Mouse (Mus musculus): ENCODE data around the gene Gng4.
A peak's percentile ranks its signal among the peaks of the same experiment; 100 is the strongest.

The Gng4 gene

DNA sequence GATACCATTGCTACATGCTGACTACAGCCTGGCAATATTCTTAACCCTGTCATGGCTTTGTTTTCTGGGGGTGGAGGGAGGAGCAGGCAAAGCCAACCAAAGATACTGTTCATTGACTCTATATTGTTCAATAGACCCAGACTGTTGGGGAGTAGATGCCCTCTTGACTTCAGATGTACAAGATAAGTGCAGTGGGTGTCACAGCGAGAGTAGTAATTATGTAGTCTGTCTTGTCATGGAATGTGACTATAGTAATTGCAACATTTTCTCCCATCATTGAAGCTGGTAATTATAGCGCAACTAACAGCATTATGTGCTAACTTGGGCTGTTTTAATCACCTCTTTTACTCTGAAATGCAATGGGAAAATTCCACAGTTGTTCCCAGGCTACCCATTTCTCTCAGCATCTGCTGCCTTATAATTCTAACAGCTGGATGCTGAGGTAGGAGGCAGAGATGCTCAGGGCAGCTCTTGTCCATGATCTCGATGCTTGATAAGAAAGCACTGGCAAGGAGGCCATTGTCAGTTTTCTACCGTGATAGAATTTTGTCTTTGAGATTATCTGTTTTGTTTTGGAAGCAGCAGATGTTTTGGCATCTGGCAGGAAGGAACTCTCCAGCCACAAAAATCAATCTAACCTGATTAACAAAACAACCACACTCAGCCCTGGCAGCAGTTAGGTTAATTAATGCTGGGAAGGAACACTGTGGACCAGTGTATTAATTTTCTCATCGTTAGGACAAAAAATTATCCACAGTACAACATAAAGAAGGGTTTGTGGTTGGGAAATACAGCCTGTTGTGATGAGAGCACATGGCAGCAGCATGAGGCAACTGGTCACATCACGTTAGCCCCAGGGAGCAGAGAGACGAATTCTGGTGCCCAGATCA, 36.6 kb downstream of the Gng4 start:
- no peak for DNase-seq

DNA sequence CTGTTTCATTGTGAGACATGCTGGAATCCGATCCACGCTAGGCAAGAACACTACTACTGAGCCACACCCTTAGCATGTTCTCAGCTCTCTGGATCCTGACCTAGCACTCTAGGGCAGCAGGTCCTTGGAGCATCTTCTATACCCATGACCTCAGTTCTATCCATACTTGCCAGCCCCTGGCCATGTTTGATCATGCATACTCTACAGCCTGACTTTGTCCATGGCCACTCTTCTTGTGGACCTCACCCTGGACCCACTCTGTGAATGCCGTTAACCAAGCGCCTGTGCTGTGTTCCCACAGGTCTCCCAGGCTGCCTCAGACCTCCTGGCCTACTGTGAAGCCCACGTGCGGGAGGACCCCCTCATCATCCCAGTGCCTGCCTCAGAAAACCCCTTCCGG, 41.1 kb downstream of the Gng4 start:
- no peak for DNase-seq

DNA sequence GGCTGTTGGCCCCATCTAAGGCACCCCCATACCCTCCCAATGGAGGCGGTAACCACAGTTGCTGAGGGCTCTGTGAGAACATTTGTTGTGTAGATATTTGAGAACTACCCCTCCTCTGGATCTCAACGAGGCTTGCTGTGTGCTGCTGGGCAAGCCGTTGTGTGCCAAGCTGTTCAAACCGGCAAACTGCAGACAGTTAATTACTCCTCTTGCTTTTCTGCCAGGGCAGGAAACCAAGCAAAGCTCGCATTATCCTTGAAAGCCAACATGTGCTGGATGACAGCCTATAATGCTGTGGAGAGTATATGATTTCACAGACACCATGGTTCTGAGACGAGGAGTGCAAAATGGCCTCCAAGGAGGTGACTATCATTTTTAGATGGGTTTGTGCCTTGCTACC, 42.7 kb downstream of the Gng4 start:
- DNase-seq = no peak

DNA sequence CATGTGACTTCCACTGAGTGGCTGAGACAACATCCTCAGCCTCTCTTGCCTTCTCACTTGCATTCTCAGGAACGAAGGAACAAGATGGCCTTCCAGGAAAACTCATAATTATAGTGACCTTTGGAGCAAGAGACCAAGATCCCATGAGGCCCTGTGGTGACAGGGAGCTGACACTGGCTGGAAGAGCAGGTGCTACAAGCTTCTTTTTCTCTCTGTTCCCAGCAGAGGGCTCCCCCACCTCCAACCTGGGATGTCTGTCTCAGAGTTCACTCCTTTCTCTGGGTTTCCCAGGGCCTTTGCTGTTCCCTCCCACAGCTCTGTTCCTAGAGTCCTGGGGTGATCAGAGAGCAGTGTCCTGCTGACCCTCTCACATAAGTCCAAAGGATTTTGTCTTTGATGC, 44.3 kb downstream of the Gng4 start:
- peak; percentile 17 to 28 for DNase-seq

DNA sequence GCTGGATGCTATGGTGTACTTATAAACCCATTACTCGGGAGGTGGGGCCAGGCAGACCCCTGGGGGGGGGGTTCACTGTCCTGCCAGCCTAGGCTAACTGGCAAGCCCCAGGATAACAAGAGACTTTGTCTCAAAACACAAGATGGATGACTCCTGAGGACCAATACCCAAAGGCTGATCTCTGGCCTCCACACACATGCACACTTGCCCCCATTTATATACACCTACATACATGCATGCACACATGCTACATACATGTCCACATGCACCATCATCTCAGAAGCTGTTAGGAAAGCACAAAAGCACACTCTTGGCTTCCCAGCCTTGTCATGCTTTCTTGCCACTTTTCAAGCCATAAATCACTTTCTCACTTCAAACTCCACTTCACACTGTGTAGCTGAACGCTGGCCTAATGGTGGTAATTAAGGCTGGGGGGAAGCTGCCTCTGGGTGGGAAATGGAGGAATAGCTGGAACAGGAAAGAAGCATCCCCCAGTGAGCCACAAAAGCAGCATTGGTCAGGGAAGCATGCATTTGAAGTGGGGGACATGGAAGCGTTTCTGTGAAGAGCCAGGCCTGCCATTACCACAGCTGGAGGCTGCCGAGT, 46.7 kb downstream of the Gng4 start:
- no peak for DNase-seq

DNA sequence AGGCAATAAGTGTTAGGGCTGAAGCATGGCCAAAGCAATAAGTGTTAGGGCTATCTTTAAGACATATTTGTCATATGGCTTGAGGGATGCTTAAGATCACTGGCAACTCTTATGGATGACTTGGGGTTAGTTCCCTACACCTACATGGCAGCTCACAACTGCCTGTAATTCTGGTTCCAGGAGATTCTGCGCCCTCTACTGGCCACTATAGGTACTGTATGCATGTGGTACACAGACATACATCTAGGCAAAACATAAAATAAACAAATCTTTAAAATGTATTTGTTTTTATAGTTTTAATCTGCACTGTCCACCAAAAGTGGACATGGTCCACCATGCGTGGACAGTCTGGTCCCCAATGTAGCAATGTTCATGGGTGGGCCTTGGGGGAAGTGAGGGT, 51.3 kb downstream of the Gng4 start:
- peak in 1 of 2 experiments; percentile 17 for DNase-seq

DNA sequence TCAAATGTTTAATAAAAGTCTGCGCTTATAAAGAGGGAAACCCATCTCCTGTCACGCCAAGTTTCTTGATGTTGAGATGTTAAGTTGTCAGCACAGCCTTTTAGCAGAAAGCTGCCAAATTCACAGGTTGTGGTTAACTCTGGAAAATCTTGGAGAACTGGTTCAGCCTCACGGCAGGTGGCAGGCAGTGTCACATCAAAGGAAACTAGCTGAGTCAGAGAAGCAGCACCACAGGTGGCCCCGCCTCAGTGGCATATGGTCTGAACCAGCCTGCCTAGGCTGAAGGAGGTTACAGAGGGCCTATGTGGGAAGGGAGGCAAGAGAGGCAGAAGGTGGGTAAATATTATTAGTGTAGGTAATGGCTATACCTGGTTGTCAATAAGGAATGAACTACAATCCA, 61.2 kb downstream of the Gng4 start:
- peak in 1 of 2 experiments; percentile 38 for DNase-seq

DNA sequence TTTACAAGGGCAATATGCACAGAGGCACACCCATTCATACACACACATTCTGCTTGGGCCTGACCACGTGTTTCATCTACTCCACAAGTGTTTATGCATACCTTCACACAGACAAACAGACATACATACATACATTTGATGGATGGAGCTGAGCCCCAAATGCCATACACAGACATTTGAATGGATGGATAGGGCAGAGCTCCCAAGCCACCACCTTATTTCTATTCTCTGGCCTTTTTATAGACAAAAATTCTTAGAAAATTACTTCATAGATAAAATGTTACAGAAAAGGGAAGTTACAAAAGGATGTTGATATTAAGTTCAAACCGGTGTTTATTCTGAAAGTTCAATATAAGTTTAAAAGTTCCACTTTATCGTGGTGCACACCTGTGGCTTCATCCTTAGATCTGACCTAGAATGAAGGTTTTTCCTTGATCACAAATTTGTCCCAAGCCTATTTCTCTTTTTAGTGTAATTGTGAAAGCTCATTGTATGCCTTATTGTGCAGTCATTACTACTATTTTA, 63.3 kb downstream of the Gng4 start:
- no peak for DNase-seq

DNA sequence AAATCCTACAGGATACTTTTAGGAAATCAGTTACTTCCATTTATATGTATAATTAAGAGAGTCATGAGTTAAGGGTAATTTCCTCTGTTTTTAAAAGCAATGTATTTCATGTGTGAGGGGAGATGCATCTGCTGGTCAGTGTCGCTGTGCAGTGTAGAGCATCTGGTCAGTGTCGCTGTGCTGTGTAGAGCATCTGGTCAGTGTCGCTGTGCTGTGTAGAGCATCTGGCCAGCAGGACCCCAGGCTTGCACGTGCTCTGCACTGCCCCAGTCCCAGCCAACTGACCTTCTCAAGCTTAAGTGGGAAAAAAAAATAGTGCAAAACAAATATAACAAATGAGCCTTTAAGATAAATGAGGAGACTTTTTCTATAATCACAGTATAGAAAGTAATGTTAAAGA, 73.3 kb downstream of the Gng4 start:
- DNase-seq = no peak

DNA sequence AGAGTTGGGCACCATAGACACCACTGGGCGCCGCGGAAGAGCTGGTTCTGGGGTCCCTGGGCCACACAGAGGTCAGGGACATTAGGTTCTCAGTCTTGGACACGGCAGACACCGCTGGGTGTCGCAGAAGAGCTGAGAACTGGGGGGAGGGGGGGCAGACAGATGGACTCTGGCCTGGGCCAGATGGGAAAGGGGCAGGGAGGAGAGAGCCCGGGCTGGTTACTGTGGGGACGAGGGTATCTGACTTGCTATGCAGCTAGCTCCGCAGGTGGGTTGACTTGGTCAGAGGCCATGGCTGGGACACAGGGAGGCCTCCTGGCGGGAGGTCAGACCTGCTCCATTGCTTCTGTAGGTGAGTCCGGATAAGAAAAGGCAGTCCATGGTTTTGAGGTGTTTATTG, 78.5 kb downstream of the Gng4 start:
- DNase-seq = no peak

DNA sequence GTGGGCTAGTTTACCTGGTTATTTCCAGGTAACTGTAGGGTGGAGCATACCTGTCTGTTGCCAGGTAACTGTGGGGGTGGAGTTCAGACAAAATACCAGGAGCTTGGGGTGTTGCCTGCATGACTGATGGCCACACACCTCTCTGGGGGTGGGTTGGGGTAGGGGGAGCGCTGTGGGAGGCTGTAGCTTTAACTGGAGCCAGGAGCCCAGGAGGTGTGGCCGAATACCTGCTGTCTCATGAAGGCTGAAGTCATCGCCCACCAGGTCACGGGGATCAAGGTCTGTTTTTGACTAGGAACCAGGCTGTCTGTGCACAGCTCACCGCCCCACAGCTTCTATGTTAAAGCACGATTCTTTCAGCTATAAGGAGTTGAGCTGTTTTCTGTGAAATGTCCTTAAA, 79.1 kb downstream of the Gng4 start:
- DNase-seq = no peak

DNA sequence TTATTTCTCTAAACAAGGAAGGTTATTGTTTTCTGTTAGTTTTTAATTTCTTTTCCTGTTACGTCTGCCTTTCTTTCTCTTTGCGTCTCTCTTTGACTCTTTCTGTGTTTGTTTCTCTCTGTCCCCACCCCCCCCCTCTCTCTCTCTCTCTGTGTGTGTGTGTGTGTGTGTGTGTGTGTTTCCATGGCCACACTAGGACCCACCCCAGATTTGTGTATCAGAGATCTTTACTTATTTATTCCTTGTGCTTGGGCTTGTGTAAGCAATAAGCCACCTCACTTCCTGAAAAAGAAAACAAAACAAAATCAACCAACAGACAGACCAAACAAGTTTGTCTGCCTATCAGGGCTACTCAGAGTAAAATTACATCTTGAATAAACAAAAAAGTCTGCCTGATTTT, 82.5 kb downstream of the Gng4 start:
- DNase-seq = no peak

DNA sequence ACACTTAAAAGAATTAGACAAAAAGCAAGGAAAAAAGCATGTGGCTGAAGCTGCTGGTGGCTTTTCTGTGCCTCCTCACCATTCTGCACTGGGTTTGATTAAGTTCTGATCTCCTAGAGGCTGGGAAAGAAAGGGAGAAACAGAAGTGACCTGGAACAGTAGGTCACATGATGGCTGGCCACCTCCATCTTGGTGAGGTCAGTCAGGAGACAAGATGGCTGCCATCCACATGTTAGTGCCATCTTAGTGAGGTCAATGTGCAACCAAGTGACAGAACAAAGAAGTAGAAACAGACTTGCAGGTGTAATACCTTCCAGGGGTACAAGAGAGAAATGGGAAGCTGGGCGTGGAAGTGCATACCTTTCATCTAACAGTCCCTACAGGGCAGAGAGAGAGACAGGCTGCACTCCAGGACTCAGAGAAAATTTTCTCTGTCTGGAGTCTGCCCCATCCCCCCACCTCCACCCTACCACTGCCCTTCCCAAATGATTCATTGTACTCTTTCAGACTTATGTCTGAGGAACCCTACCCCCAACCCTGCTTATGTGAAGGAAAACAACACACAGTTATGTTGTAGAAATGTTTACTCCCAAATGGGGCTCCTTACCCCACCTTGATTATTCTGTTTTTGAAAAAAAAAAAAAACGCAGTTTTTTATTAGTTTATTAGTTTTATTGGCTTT, 83.4 kb downstream of the Gng4 start:
- DNase-seq = peak; percentile 14 to 20

DNA sequence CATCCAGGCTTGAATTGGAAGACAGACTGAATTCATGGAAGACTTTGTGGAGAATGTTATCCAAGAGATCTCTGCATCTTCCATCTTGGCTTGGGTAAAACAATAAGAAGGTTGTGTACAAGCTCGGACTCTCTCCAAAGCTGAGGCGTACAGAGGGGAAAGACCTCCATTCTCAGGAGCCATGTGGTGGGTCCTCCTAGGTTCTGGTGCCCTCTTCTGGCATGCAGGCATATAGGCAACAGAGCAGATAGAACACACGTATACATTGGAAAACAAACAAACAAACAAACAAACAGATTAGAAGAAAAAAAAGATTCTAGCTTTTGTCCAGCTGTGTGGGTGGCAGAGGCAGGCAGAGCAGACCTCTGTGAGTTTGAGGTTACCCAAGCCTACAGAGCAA, 84.1 kb downstream of the Gng4 start:
- DNase-seq = no peak

All from lung, adult 18-20 months (tissue).